Mouse (Mus musculus): ENCODE measurements at regions not wholly inside any gene's neighbourhood (a gene's known extent, or its start where the extent isn't known, plus 50 kb on each side); places are given as distances from the start of the nearest gene placed in this dataset.

- H3K4me2 ChIP-seq (ENCODE audit: low read depth, low read length), result no peak overlapping the region
- no peak overlapping the region for H3K27ac ChIP-seq
- no peaks in the 10 kb centered on the region for H3K9me3 ChIP-seq (ENCODE audit: low read length)
- no peak overlapping the region for H3K9ac ChIP-seq (replicated peaks; ENCODE audit: low read length)
- no peaks in the 10 kb centered on the region for H3K36me3 ChIP-seq (ENCODE audit: insufficient read depth, low read length)
- TF ChIP-seq CTCF (IDR thresholded peaks at IDR 0.05; ENCODE audit: low read depth), result no peak
- 85% methylated on average over 4 of the region's 4 CpGs for WGBS
- no peaks in the 10 kb centered on the region for H3K4me1 ChIP-seq (ENCODE audit: insufficient read depth, low read length)
- H3K27me3 ChIP-seq (ENCODE audit: insufficient read depth, low read length), result no peaks in the 10 kb centered on the region
- H3K4me3 ChIP-seq (ENCODE audit: low read length), result no peak overlapping the region
- DNase-seq (ENCODE audit: low spot score) (no peak), ATAC-seq (no peak)
Observed at GRCm38 (mm10) chr13:111333851-111334250, 79.0 kb downstream of the Actbl2 start.

DNA sequence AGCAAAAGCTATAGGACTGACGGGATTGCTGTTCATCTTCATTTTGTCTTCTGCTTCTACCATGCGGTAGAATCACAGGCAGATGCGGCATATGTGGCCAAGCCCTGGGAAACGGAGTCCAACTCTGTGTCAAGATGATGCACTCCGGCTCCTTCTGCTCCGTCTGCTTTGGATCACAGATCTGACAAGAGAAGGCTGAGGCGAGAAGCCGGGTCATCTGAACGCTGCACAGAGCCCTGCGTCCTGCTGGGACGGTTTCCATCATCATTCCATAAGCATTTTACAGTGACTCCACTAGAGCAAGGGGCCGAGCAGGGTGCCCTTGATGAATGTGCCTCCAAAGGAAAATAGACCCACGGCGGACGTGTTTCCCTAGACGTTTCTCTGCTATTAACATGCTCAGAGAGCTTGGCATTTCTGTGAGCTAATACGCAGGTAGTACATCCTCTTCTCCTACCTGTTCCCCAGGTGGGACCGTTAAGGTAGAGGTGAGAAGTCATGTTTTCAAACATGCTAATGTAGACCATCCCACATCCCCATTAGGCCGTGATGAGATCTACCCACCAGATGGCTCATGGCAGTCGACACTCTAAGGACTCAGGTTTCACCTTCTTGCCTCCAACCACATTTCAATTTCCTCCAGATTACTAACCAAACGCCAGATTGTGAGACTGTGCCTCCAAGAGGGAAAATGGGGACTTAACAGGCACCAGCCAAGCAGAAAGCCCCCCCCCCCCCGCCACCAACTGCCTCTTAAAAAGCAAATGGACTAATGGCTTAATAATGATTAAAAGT, 79.6 kb downstream of the Actbl2 start:
- Histone ChIP-seq H3K4me3 (ENCODE audit: low read length) (no peak overlapping the region), H3K36me3 (ENCODE audit: insufficient read depth, low read length) (no peaks in the 10 kb centered on the region), H3K4me1 (ENCODE audit: insufficient read depth, low read length) (no peaks in the 10 kb centered on the region), H3K27me3 (ENCODE audit: insufficient read depth, low read length) (no peaks in the 10 kb centered on the region), H3K27ac (peak overlapping the region; percentile 32; the same call in 1 of the 2 replicates), H3K9ac (replicated peaks; ENCODE audit: low read length) (no peak overlapping the region), H3K4me2 (ENCODE audit: low read depth, low read length) (no peak overlapping the region), H3K9me3 (ENCODE audit: low read length) (no peaks in the 10 kb centered on the region)
- DNase-seq (ENCODE audit: low spot score) (peak; percentile 32), ATAC-seq (no peak)
- 69% methylated on average over 22 of the region's 22 CpGs for WGBS
- TF ChIP-seq CTCF (IDR thresholded peaks at IDR 0.05; ENCODE audit: low read depth), result no peak

GRCm38 (mm10) chr13:111344981-111345380, 90.2 kb downstream of the Actbl2 start:
- ATAC-seq, result no peak
- WGBS, result 72% methylated on average over 10 of the region's 10 CpGs
- no peak overlapping the region for H3K27ac ChIP-seq
- no peak overlapping the region for H3K4me2 ChIP-seq (ENCODE audit: low read depth, low read length)
- H3K9ac ChIP-seq (replicated peaks; ENCODE audit: low read length), result no peak overlapping the region
- H3K4me3 ChIP-seq (ENCODE audit: low read length), result no peak overlapping the region
- no peak for TF ChIP-seq CTCF (IDR thresholded peaks at IDR 0.05; ENCODE audit: low read depth)
- no peaks in the 10 kb centered on the region for H3K27me3 ChIP-seq (ENCODE audit: insufficient read depth, low read length)
- H3K36me3 ChIP-seq (ENCODE audit: insufficient read depth, low read length), result no peaks in the 10 kb centered on the region
- no peaks in the 10 kb centered on the region for H3K9me3 ChIP-seq (ENCODE audit: low read length)
- no peak for DNase-seq (ENCODE audit: low spot score)
- no peaks in the 10 kb centered on the region for H3K4me1 ChIP-seq (ENCODE audit: insufficient read depth, low read length)

- ATAC-seq (no peak), DNase-seq (ENCODE audit: low spot score) (no peak)
- WGBS, result 76% methylated on average over 15 of the region's 15 CpGs
- H3K4me3 ChIP-seq (ENCODE audit: low read length), result no peak overlapping the region
- H3K27ac ChIP-seq, result no peak overlapping the region
- no peaks in the 10 kb centered on the region for H3K4me1 ChIP-seq (ENCODE audit: insufficient read depth, low read length)
- H3K9me3 ChIP-seq (ENCODE audit: low read length), result no peaks in the 10 kb centered on the region
- no peaks in the 10 kb centered on the region for H3K27me3 ChIP-seq (ENCODE audit: insufficient read depth, low read length)
- no peak overlapping the region for H3K9ac ChIP-seq (replicated peaks; ENCODE audit: low read length)
- H3K4me2 ChIP-seq (ENCODE audit: low read depth, low read length), result no peak overlapping the region
- TF ChIP-seq CTCF (IDR thresholded peaks at IDR 0.05; ENCODE audit: low read depth), result no peak
- no peaks in the 10 kb centered on the region for H3K36me3 ChIP-seq (ENCODE audit: insufficient read depth, low read length)
Observed at GRCm38 (mm10) chr13:111345486-111346440, 91.0 kb downstream of the Actbl2 start.

DNA sequence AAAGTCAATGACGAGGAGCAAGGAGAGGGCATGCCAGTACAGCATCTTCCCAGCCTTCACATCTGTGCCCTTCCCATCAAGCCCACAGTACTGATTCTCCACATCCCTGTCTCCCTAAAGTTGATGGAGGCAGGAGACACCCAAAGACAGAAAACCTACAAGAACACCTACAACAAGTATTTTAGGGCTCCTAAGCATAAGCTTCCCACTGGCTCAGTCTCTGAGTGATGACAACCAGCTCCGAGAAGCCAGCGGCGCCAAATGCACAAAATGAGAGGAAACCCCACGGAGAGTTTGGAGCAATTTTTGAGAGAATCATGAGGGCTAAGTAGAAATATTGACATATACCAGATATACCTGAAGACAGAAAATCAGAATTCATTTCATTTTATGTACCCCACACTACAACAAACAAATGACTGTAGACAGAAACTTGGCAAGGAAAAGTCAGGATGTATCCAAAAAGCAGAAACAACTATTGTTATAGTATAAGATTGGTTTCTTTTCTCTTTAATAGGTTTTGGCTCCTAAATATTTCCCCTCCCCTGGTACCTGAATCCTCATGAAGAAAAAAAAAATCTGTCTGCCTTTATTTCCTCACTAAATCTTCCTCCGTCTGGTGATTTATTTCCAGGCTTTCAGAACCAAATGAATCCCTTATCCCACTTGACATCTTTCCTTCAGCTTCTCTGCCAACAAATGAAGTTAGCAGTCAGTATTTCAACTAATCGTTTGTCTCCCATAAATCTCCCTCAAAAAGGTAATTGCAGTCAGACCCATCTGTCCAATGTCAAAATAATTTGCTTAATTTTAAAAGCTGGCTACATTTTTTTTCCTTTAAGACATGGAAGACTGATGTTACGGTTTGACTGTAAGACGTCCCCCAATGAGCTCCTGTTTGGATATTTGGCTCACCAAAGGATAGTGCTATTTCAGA, 102.0 kb downstream of the Actbl2 start:
- H3K27me3 ChIP-seq (ENCODE audit: insufficient read depth, low read length), result no peaks in the 10 kb centered on the region
- no peak overlapping the region for H3K4me3 ChIP-seq (ENCODE audit: low read length)
- no peak overlapping the region for H3K4me2 ChIP-seq (ENCODE audit: low read depth, low read length)
- no peak for ATAC-seq
- H3K9me3 ChIP-seq (ENCODE audit: low read length), result no peaks in the 10 kb centered on the region
- H3K36me3 ChIP-seq (ENCODE audit: insufficient read depth, low read length), result no peaks in the 10 kb centered on the region
- TF ChIP-seq CTCF (IDR thresholded peaks at IDR 0.05; ENCODE audit: low read depth), result no peak
- no peaks in the 10 kb centered on the region for H3K4me1 ChIP-seq (ENCODE audit: insufficient read depth, low read length)
- DNase-seq (ENCODE audit: low spot score), result no peak
- WGBS, result 80% methylated on average over 9 of the region's 9 CpGs
- H3K9ac ChIP-seq (replicated peaks; ENCODE audit: low read length), result no peak overlapping the region
- H3K27ac ChIP-seq, result no peak overlapping the region

GRCm38 (mm10) chr13:111361456-111361855, 106.6 kb downstream of the Actbl2 start:
- Histone ChIP-seq H3K27me3 (ENCODE audit: insufficient read depth, low read length) (no peaks in the 10 kb centered on the region), H3K27ac (no peak overlapping the region), H3K4me3 (ENCODE audit: low read length) (no peak overlapping the region), H3K36me3 (ENCODE audit: insufficient read depth, low read length) (no peaks in the 10 kb centered on the region), H3K4me2 (ENCODE audit: low read depth, low read length) (no peak overlapping the region), H3K4me1 (ENCODE audit: insufficient read depth, low read length) (no peaks in the 10 kb centered on the region), H3K9me3 (ENCODE audit: low read length) (no peaks in the 10 kb centered on the region), H3K9ac (replicated peaks; ENCODE audit: low read length) (no peak overlapping the region)
- DNase-seq (ENCODE audit: low spot score) (no peak), ATAC-seq (no peak)
- no peak for TF ChIP-seq CTCF (IDR thresholded peaks at IDR 0.05; ENCODE audit: low read depth)
- 61% methylated on average over 4 of the region's 4 CpGs for WGBS
